Mouse (Mus musculus) Patski (cell line): ENCODE measurements around the gene Pde4c. TPM values are rescaled to one million over a fixed set of nuclear protein-coding genes. Genes with fewer than 3 reads are reported as not detected.

ENCODE experiments used
- ATAC-seq: fragments of 100-300 bp; one replicate; pipeline ENCODE4 v1.8.0; 2021
- CTCF ChIA-PET: fragments of 350-600 bp; sonication (Branson Sonifier 250); formaldehyde crosslinking; loops from one replicate; lab custom pipeline; 2022; ENCODE audit warnings: inconsistent platforms; lab: Charles Lee
- POLR2A ChIA-PET: fragments of 350-600 bp; sonication (Branson Sonifier 250); formaldehyde crosslinking; loops from one replicate; lab custom pipeline; 2022; ENCODE audit warnings: antibody characterized with exemption, inconsistent platforms; lab: Charles Lee
- DNase-seq: peaks from one replicate; pipeline ENCODE4 v3.0.0-alpha.2; 2011; ENCODE audit warnings: low read depth, low spot score
- H3K27me3 ChIP-seq: fragments of 371-371 bp; one replicate; pipeline ENCODE4 v1.5.1; 2021
- CTCF ChIP-seq: fragments of 100-300 bp; IDR thresholded peaks from one replicate; pipeline ENCODE4 v1.5.1; 2021
- in situ Hi-C: fragments of 300-500 bp; cut with MboI; formaldehyde crosslinking; loops from 3 replicates; pipeline ENCODE4 v1.11.1; 2018; ENCODE audit warnings: low pct_unique_long_range_greater_than_20kb, mixed read lengths
- polyA plus RNA-seq: library from polyadenylated mRNA; unstranded; gene quantifications from one replicate; pipeline ENCODE4 v1.2.3, GENCODE M21; 2021

The Pde4c gene
- polyA plus RNA-seq = 15.0 TPM

GRCm38 (mm10) chr8:70723486-70724210, at the start of gene Pde4c:
TSS of gene Pde4c (plus strand) at chr8:70723720.
- POLR2A ChIA-PET = interaction anchor here (0.6 to 0.9 kb wide), 3 partner anchors 9 to 80 kb away, joined by 3 to 4 read pairs (median 3); partner anchors contain the start of gene Rab3a
- no peaks in the 10 kb centered on the region for H3K27me3 ChIP-seq
- in situ Hi-C loops = no loop called here
- no peak for TF ChIP-seq CTCF
- DNase-seq = peak; percentile 80
- CTCF ChIA-PET = interaction anchor here (1.1 to 1.3 kb wide), 3 partner anchors 29 to 116 kb away, joined by 3 to 7 read pairs (median 4); partner anchors contain the start of gene Arrdc2
- ATAC-seq = peak; percentile 82

GRCm38 (mm10) chr8:70674109-70674508, 49.4 kb upstream of the Pde4c start:
- in situ Hi-C loops = loop anchor here (5.0 kb wide), 1 partner anchor 38 kb away; no protein-coding TSS in a partner anchor
- no peak for TF ChIP-seq CTCF
- H3K27me3 ChIP-seq = no peaks in the 10 kb centered on the region
- ATAC-seq (no peak), DNase-seq (no peak)
- POLR2A ChIA-PET = interaction anchor here (3.8 to 4.5 kb wide), 2 partner anchors 25 to 28 kb away, joined by 26 to 31 read pairs; partner anchors contain the start of genes Iqcn and Jund
- CTCF ChIA-PET = interaction anchor here (1.1 to 2.9 kb wide), 3 partner anchors 9 to 31 kb away, joined by 4 to 18 read pairs (median 4); no protein-coding TSS in a partner anchor

GRCm38 (mm10) chr8:70674716-70675115, 48.8 kb upstream of the Pde4c start:
- ATAC-seq (no peak), DNase-seq (no peak)
- in situ Hi-C loops = loop anchor here (5.0 kb wide), 1 partner anchor 38 kb away; no protein-coding TSS in a partner anchor
- CTCF ChIA-PET = interaction anchor here (1.5 kb wide), 1 partner anchor 23 kb away, joined by 4 read pairs; no protein-coding TSS in a partner anchor
- TF ChIP-seq CTCF = no peak
- H3K27me3 ChIP-seq = no peaks in the 10 kb centered on the region
- POLR2A ChIA-PET = interaction anchor here (3.8 to 4.5 kb wide), 2 partner anchors 24 to 27 kb away, joined by 26 to 31 read pairs; partner anchors contain the start of genes Iqcn and Jund

GRCm38 (mm10) chr8:70675336-70675735, 48.2 kb upstream of the Pde4c start:
- in situ Hi-C loops = no loop called here

GRCm38 (mm10) chr8:70677451-70678080, 46.0 kb upstream of the Pde4c start:
- ATAC-seq = no peak
- CTCF ChIA-PET = interaction anchor here (1.9 kb wide), 1 partner anchor 24 kb away, joined by 4 read pairs; no protein-coding TSS in a partner anchor
- TF ChIP-seq CTCF = no peak
- no peaks in the 10 kb centered on the region for H3K27me3 ChIP-seq
- POLR2A ChIA-PET = interaction anchor here (3.4 kb wide), 1 partner anchor 21 kb away, joined by 27 read pairs; the partner anchor contains the start of gene Jund
- no peak for DNase-seq
- in situ Hi-C loops = no loop called here

More at GRCm38 (mm10) chr8:70675336-70675735, 48.2 kb upstream of the Pde4c start:
- H3K27me3 ChIP-seq = no peaks in the 10 kb centered on the region
- POLR2A ChIA-PET = interaction anchor here (1.3 to 4.5 kb wide), 2 partner anchors 25 to 27 kb away, joined by 4 to 31 read pairs; partner anchors contain the start of gene Iqcn
- no peak for TF ChIP-seq CTCF
- CTCF ChIA-PET = no interaction called here
- DNase-seq (no peak), ATAC-seq (no peak)

GRCm38 (mm10) chr8:70678679-70679078, 44.8 kb upstream of the Pde4c start:
- no peak for TF ChIP-seq CTCF
- ATAC-seq (no peak), DNase-seq (no peak)
- in situ Hi-C loops = no loop called here
- no peaks in the 10 kb centered on the region for H3K27me3 ChIP-seq
- ChIA-PET CTCF (interaction anchor here (1.6 kb wide), 1 partner anchor 22 kb away, joined by 6 read pairs; no protein-coding TSS in a partner anchor), POLR2A (interaction anchor here (3.4 kb wide), 1 partner anchor 19 kb away, joined by 27 read pairs; the partner anchor contains the start of gene Jund)

GRCm38 (mm10) chr8:70679404-70679803, 44.1 kb upstream of the Pde4c start:
- ATAC-seq = no peak
- ChIA-PET POLR2A (interaction anchor here (3.4 kb wide), 1 partner anchor 19 kb away, joined by 27 read pairs; the partner anchor contains the start of gene Jund), CTCF (interaction anchor here (1.6 kb wide), 1 partner anchor 21 kb away, joined by 6 read pairs; no protein-coding TSS in a partner anchor)
- H3K27me3 ChIP-seq = no peaks in the 10 kb centered on the region
- TF ChIP-seq CTCF = no peak
- no peak for DNase-seq
- in situ Hi-C loops = no loop called here

GRCm38 (mm10) chr8:70680039-70680438, 43.5 kb upstream of the Pde4c start:
- CTCF ChIA-PET = interaction anchor here (1.6 kb wide), 1 partner anchor 21 kb away, joined by 6 read pairs; no protein-coding TSS in a partner anchor
- DNase-seq (no peak), ATAC-seq (no peak)
- in situ Hi-C loops = no loop called here
- no peak for TF ChIP-seq CTCF
- POLR2A ChIA-PET = interaction anchor here (3.4 kb wide), 1 partner anchor 18 kb away, joined by 27 read pairs; the partner anchor contains the start of gene Jund
- no peaks in the 10 kb centered on the region for H3K27me3 ChIP-seq

- in situ Hi-C loops = no loop called here
- no peak for DNase-seq
- ATAC-seq = no peak
- no peak for TF ChIP-seq CTCF
- ChIA-PET POLR2A (interaction anchor here (0.7 to 1.6 kb wide), 3 partner anchors 17 to 22 kb away, joined by 3 to 11 read pairs (median 4); partner anchors contain the start of gene Jund), CTCF (interaction anchor here (1.0 to 3.6 kb wide), 2 partner anchors 9 to 17 kb away, joined by 5 to 18 read pairs; partner anchors contain the start of genes Jund and Lsm4)
- H3K27me3 ChIP-seq = no peaks in the 10 kb centered on the region
Observed at GRCm38 (mm10) chr8:70681410-70681809, 42.1 kb upstream of the Pde4c start.
